Mouse (Mus musculus) spleen, postnatal 4 days (tissue): ENCODE measurements around the gene Ppp1r35.

Experiments used
- DNase-seq, 2 experiments: peaks; one replicate each; pipeline ENCODE4 v3.0.0; 2022; ENCODE audit warnings: low spot score in 2 of 2

Gene Ppp1r35

DNA sequence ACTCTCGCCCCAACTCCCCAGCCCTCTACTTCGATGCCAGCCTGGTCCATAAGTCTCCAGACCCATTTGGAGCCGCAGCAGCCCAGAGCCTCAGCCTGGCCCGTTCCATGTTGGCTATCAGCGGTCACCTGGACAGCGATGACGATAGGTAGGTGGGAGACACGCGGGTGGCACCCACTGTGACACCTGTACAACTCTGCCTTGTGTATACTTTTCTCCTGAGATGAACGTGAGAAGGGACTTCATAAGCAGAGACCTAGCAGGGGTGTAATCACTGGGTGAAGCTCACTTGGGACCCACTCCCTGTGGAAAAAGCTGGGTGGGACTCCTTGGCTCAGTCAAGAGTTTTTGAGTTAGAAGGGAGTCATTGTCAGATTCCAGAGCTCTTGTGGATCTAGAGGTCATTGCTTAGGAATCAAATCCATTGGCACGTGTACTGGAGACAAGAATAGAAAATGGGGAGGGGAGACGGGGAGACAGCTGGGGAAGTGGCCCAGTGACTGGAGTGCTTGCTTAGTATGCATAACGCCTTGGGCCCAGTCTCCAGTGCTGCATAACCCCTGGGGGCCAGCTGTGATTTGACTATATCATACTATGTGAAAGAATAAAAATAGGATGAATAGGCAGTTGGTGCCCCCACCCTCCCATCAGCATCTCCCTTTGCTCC, 27.3 kb upstream of the Ppp1r35 start:
- no peak for DNase-seq

DNA sequence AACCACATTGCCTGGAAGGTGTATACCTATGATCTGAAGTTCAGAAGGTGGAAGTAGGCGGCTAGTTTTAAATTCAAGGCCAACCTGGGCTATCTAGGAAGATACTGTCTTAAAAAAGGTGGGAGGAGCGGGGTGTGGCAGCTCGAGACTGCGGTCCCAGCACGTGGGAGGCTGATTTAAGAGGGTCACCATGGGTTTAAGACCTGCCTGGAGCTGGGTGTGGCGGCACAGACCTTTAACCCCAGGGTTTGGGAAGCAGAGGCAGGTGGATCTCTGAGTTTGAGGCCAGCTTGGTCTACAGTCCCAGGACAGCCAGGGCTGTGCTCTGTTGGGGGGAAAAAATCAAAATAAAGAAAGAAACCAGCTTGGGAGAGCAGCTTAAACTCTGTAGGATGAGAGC, 26.7 kb upstream of the Ppp1r35 start:
- no peak for DNase-seq

DNA sequence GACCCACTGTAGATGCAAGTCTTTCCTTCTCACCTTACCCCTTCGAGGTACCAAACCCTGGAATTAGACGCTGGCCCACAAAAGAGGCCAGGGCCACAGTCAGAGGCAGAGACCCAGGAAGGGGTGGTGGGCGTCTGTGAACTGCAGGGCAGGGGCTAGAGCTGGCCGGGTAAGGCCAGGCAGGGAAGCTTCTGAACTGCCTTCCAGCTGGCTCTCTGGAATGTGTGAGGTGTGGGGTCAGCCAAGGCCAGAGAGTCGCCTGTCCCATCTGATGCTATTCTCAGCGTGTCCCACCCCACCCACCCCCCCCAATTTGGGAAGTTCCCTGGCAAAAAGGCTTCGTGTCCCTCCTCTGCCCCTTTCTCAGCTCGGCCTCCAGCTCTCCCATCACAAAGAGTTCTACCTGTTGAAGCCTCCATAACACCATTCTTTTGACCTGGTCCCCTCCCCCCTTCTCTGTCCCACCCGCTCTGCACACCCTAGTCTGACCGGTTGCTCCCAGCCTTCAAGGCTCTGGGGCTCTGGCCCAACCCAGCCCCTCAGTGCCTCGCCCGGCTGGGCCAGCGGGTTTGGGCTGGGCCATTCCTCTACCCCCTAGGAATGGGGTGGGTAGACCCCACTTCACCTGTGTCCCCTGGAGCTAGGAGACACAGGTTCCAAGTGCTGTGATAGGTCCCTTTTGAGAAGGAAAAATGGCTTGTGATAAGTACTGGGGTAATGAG, 25.4 kb upstream of the Ppp1r35 start:
- DNase-seq = no peak

DNA sequence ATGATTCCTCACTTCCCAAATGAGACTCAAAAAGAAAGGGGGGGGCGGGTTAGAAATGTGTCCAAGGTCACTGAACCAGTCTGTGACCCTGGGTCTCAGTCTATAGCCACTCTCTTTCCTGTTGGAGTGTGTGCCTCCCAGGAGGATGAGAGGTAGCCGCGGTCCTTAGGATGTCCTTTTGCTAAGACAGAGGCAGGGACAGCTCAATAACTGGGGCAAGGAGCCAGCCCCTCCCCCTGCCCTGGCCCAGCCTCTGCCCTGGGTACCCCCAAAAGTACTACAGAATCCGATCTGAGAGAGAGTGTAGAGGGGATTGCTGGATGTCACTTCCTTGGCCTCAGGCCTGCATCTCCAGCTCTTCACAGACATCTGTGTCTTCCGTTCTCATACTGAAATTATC, 23.2 kb upstream of the Ppp1r35 start:
- DNase-seq = no peak

DNA sequence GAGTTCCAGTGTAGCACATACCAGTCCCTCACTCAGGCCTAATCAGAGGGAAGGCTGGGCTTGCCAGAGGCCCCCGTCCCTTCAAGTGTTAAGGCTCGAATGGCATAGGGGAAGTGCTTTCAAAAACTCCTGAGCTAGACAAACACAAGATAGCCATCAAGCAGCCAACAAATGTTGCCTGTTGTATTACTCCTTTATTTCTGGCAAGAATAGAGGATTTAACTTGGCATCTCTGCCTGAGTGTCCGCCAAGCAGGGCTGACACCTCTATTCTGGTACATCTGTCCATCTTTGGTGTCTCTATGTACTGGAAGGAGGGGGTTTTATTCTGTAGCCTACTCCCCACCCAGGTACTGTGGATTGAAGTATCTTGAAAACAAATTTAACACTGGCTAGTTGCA, 22.5 kb upstream of the Ppp1r35 start:
- no peak for DNase-seq

DNA sequence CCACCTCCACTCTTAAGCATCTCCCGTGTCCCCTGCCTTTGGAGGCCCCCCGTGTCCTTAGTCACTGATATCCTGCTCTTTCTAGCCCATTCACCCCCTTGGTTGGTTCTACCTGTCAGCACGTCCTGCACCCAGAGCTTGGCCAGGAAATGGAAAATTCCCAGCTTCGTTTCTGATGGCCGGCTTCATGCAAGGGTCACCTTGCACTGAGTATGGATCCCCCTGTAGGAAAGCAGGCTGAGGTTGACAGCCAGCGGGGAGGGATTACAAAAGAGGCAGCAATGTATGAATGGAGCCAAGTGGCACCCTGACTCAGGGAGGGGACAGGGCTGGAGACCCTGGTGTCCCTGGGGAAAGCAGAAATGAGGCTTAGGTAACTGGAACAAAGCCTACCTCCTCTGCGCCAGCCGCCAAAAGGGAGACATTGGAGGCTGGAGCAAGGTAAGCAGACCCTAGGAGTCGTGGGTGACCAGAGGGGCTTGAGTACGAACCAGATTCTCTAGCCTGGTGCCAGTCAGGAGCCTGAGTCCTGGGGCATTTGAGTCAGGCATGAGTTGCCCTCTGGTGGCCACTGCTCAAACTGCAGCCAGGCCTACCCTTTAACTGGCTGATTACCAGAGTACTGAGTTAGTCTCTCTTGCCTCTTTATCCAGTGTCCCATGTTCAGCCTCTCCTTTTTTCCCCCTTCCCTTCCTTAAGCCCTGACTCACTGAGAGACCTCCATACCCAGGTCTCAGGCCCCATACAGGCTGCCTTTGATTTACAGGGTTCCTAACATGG, 21.6 kb upstream of the Ppp1r35 start:
- DNase-seq = peak; percentile 87 to 96

DNA sequence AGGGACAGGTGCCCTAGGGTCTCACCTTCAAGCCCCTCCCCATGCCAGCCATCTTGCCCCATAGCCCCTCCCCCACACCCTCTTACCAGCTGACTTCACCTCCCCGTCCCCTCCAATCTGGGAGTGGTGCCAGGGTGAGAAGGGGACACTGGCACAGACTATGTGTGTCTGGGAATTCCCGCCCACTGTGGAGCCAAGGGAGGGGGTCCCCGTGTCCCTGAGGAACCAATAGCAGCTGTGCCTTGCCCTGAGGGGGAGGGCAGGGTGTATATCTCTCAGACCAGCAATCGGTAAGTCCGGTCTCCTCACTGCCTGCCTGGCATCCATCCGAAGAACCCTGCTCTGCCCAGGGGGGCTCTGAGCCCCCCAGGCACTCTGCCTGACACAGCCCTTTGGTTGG, 20.8 kb upstream of the Ppp1r35 start:
- no peak for DNase-seq

DNA sequence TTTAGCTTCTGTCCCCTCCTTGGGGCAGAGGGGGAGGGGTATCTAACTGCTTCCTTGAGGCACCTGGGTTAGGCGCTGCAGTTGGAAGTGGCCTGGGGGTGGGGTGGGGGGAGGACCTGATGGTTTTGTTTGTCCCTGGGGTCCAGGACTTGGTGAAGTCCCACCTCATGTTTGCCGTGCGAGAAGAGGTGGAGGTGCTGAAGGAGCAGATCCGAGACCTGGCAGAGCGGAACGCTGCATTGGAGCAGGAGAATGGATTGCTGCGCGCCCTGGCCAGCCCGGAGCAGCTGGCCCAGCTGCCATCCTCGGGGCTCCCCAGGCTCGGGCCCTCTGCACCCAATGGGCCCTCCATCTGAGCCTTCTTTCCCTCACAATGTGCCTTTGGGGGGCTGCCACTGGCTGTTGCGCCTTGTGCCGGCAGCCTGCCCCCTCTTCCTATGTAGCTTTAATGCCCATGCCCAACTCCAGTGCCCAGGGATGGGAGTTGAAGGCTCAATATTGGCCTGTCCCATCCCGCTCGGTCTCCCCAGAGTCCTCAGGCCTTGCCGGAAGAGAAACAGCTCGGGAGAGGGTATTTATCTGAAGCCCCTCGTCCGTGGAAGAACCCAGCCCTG, 19.6 kb upstream of the Ppp1r35 start:
- no peak for DNase-seq

DNA sequence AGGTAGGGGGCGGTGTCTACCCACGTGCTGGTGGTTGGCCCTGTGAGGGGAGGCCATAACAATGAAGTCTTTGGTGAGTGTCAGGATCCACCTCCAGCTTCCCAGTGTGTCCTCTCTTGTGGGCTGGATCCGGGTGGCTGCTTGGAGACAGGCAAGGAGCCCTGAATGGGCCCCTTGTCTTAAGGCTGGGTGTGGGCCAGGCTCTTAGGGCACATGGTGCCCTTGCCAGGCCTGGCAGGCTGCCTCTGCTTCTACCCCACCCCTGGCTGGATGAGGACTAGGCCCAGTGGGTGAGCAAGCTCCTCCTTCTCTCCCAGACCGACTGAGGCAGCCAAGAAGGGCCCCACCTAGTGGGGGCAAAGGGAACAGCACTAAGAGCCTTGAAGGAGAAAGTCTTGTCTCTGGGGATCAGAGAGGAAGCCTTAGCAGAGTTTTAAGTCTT, 18.7 kb upstream of the Ppp1r35 start:
- DNase-seq = peak; percentile 85 to 93

DNA sequence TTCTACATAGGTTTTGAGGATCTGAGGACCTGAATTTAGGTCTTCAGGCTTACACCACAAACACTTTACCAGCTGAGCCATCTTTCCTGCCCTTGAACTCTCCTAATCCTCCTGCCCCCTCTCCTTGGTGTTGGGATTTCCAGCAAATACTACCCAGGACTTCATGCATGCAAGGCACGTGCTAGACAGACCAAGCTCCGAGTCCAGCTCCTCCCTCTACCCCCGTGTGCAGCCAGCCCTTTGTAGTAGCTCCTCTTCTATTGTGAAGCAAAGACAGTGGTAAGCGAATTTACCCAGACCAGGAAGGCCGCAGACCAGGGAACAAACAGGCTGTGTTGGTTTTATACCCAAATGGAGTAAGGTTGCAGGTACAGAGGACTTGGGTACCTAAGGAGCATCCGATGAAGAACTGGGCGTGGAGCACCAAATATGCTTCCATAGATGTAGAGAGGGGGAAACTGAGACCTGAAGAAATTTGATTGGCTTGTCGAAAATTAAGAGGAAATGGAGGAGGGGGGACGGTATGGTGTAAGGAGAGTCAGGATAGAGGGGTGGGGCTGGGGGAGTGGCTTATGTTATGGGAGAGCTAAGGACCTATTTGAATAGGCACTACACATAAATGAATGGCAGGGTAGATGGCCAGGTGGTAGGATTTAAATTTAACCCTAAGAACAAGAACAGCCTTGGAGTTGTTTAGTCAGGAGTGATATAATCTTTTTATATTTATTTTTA, 13.9 kb upstream of the Ppp1r35 start:
- no peak for DNase-seq

DNA sequence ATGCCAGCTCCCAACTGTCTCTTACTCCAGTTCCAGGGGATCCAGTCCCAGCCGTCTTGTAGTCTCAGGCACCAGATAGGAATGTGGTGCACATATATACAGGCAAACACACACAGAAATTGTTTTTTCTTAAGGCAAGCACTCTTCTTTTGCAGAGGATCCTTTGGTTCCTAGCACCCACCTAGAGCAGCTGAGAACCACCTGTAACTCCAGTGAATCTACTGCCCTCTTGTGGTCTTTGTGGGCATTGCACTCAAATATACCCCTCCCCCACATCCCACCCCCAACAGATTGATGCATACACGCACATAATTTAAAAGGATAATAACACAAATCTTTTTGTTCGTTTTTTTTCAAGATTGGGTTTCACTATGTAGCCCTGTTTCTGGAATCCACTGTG, 12.4 kb upstream of the Ppp1r35 start:
- no peak for DNase-seq

DNA sequence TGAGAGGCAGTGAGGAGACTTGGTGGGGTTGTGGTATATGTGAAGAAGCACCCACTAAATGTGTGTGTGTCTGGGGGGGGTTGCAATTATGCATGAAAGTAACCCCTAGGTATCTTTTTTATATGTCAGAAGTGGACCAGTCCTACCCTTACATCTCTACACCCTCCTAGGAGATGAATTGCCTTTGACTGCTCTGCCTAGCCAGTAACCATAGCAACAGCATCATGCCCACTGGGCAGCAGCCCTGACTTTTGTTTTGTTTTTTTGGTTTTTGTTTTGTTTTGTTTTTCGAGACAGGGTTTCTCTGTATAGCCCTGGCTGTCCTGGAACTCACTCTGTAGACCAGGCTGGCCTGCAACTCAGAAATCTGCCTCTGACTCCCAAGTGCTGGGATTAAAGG, 10.2 kb upstream of the Ppp1r35 start:
- no peak for DNase-seq

DNA sequence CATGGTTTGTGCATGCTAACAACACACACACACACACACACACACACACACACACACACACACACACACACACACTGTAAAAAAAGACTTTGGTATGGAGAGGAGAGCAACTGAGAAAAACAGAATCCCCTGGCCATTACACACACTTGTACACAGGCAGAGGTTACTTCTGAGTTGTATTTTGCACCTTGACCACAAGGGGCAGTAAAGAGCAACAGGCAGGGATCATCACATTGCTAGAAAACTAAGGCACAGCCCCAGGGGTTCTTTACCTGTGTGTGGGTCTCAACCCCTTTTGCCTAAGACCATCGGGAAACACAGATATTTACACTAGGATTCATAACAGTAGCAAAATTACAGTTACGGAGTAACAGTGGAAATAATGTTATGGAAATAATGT, 7.9 kb upstream of the Ppp1r35 start:
- DNase-seq = peak in 1 of 2 experiments; percentile 44

DNA sequence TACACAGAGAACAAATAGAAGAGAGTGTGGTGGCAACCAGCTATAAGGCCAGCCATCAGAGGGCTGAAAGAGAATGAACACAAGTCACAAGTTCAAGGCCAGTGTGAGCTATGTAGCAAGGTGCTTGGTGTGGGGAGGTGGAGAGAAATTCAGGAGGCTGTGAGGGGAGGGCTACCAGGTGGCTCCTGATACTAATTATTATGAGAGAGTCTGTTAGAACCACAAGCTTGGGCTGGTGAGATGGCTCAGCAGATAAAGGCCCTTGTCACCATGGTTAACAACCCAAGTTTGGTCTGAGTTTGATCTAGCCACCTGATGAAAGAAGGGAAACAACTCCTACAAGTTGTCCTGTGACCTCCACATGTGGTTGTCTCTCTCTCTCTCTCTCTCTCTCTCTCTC, 5.9 kb upstream of the Ppp1r35 start:
- no peak for DNase-seq

DNA sequence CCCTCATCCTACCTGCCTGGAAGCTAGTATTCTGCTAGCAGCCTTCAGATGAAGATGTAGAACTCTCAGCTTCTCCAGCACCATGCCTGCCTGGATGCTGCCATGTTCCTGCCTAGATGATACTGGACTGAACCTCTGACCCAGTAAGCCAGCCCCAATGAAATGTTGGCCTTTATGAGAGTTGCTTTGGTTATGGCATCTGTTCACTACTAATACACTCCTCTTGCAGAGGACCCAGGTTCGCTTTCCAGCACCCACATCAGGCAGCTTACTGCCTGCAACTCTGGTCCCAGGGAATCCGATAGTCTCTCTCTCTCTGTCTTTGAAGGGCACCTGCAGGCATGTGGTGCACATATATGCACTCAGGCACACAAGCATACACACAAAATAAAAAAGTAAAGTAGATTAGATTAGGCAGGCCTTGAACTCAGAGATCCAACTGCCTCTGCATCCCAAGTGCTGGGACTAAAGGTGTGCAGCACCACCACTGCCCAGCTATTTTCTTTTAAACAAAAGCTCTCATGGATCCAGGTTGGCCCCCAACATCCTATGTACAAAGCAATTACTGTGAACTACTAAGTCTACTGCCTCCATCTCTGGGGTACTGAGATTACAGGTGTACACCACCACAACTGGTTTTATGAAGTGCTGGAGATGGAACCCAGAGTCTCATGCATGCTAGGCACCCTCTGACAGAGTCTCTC, 2.9 kb upstream of the Ppp1r35 start:
- DNase-seq = no peak

DNA sequence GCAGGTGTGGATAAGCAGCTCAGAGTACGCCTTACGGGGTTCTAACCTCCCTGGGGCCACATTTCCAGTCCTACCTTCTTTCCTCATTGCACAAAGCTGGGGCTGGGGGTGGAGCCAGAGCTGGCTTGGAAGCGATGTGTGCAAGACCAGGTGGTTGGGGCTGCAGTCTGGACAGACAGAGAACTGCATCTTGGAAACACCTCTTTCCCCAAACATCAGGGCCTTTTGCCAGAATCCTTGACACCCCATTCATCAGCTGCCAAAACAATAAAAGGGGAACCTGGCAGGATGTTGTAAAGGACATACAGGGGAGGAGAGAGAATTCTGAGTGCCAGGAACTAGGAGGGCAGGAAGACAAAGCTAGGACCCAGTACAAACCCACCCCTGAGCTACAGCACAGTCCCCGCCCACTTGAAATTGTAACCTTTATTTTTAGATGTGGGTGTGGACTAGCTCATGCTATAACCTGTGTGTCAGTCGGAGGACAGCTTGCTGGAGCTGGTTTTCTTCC, 2.2 kb upstream of the Ppp1r35 start:
- DNase-seq = peak in 1 of 2 experiments; percentile 37

DNA sequence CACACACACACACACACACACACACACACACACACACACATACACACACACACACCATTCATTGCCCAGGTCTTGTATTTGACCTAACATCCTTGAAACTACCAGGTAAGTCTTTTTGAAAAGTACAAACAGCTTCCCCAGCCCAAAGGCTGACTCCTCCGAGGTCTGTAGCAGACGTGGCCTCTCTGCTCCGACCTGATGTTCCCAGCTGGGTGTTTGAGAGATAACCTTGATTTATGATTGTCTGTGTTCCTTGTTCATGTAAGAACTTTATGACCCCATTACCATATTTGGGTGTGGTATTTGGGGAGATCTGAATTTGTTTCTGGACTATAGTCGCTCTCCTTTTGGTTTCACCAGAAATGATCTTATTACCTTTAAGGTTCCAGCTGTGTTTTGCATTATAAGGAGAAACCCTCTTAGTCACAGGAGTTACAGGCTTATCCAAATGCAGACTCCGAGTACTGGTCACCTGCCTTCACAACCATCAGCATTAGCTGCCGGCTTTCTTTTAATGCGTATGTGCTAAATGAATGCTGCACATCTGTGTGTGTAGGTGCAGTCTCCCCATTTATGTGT, 1.3 kb upstream of the Ppp1r35 start:
- DNase-seq = no peak

DNA sequence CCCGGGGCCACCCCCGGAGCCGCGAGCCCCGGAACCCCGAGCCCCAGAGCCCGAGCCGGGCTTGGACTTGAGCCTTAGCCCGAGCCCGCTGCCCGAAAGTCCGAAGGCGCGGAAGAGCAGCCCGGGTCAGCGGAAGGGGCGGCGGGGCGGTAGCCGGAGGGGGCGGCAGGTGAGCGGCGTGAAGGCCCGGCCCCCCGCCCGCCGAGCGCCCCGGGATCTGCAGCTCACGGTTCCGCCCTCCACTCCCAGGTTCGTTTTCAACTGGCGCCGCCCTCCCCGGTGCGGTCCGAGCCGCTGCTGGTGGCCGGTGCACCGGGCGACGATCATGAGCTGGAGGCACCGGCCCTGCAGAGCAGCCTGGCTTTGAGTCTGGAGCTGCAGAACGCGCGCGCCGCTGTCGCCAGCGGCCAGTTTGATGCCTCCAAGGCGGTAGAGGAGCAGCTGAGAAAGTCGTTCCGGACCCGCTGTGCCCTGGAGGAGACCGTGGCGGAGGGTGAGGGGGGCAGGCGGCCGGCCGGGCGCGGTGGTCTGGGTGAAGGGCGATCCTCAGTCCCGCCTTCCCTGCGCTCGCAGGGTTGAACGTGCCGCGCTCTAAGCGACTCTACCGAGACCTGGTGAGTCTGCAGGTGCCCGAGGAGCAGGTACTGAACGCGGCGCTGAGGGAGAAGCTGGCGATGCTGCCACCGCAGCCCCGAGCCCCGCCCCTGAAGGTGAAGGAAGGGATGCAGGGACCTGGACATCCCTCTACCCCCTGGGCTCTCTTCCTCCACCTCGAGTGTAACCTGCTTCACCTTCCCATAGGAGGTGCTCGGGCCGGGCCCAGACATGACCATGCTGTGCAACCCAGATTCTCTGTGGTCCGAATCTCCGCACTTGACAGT, 644 bp downstream of the Ppp1r35 start:
- DNase-seq = peak; percentile 58 to 83

DNA sequence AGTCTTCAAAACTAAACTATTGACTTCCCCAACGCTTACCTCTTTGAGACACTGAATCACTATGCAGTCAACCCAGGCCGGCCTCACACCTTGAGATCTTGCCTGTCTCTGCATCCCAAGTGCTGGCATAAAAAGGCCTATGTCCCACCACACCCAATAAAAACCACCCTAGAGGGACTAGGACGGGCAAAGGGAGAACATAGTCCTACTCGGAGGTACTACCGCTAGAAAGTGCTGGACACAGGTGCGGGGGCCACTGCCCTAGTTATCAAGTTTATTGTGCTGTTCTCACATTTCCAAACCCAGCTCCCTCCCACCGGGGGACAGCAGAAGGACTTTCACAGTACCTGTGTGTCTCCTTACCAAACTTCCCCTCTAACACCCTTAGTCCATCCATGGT, 3.0 kb downstream of the Ppp1r35 start:
- no peak for DNase-seq
